ENCODE assay signal across 12 mouse cellular contexts in the genomic region with DNA sequence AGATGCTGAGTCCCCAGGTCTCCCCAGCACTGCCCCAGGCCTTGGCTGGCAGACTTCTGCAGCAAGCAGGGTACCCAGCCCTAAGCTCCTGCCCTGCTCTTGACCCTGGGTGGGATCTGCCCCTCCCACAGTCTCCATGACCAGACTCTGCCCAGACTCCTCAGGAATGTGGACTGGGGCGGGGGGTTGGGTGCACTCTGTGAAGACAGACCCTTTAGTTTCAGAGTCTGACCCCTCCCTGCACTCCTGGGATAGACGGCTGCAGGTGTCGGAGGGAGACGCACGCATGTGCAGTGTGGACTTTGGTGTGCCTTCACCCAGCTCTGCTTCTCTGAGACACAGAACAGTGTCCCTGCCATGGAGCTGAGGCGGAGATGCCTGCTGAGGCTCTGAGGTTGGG. TPM values are rescaled to one million over a fixed set of nuclear protein-coding genes. Genes with fewer than 3 reads are reported as not detected.
DNase-seq lines count a peak whose midpoint lies in the region; ATAC-seq and TF ChIP-seq lines count a peak whose summit lies in the region.
"Had no signal": no experiment of that assay in that cellular context is flagged by ENCODE, and none has a peak within 500 bp of the region (broad histone marks: within the 10 kb centered on the region; RNA-seq: fewer than 3 reads in every experiment).

No protein-coding gene starts in this region.

- peak overlapping the region; percentile 25; the same call in 1 of the 2 replicates for H3K27ac ChIP-seq in kidney, embryonic 14.5 days (ENCODE audit: low read depth, low read length)
- no peak overlapping the region for H3K27ac ChIP-seq in ES-E14 (ENCODE audit: insufficient read depth, low read depth, low read length, poor library complexity, severe bottlenecking)
- peak overlapping the region; percentile 63; the same call in 1 of the 2 replicates for H3K27ac ChIP-seq in embryonic facial prominence, embryonic 12.5 days
- H3K27ac ChIP-seq: macrophage had no signal

- no peaks in the 10 kb centered on the region for H3K27me3 ChIP-seq in kidney, embryonic 14.5 days (ENCODE audit: control insufficient read depth, insufficient read depth, low read length)
- H3K27me3 ChIP-seq in embryonic facial prominence, embryonic 12.5 days, result peaks cover 4% of the 10 kb centered on the region; the same call in 1 of the 2 replicates

- H3K36me3 ChIP-seq in kidney, embryonic 14.5 days (ENCODE audit: control insufficient read depth, insufficient read depth, low read length), result no peaks in the 10 kb centered on the region
- H3K36me3 ChIP-seq in ES-E14 (ENCODE audit: control insufficient read depth, insufficient read depth, low read length, poor library complexity, severe bottlenecking), result no peaks in the 10 kb centered on the region
- no peaks in the 10 kb centered on the region for H3K36me3 ChIP-seq in embryonic facial prominence, embryonic 12.5 days
- H3K36me3 ChIP-seq: G1E had no signal

- H3K4me1 ChIP-seq in kidney, embryonic 14.5 days (ENCODE audit: control insufficient read depth, insufficient read depth, low read length), result peaks cover 35% of the 10 kb centered on the region
- peaks cover 13 to 51% of the 10 kb centered on the region in 2 experiments for H3K4me1 ChIP-seq in ES-E14 (ENCODE audit: control insufficient read depth in 2 of 2, insufficient read depth in 2 of 2, low read length in 2 of 2, poor library complexity in 1 of 2)
- peaks cover 40% of the 10 kb centered on the region for H3K4me1 ChIP-seq in embryonic facial prominence, embryonic 12.5 days

- in situ Hi-C loops in ES-E14 (cut with MboI; ENCODE audit: low sequenced_read_pairs in 2 of 2, unreplicated experiment in 2 of 2), result no loop called here

- DNase-seq in kidney, postnatal 36 days, result no peak
- peak; percentile 70 for DNase-seq in ES-E14 (ENCODE audit: low read depth, low spot score)
- peak; percentile 79 for DNase-seq in mesoderm, embryonic 11.5 days (ENCODE audit: low read depth, low spot score)
- no peak for DNase-seq in spleen, postnatal 10 days (ENCODE audit: low spot score in 2 of 2)
- no peak for DNase-seq in spleen, postnatal 4 days (ENCODE audit: low spot score in 2 of 2)
- no peak for DNase-seq in thymus, postnatal 25 days
- DNase-seq: heart, adult 11 months; thymus, adult 18-20 months had no signal

- 0 out of 2 replicates have a peak overlapping the region, but pooled peaks have one; percentile 1 for H3K4me2 ChIP-seq in kidney, embryonic 14.5 days (replicated peaks; ENCODE audit: low read depth, low read length)
- H3K4me2 ChIP-seq in embryonic facial prominence, embryonic 12.5 days (replicated peaks), result no peak overlapping the region

- no peak overlapping the region for H3K9ac ChIP-seq in kidney, embryonic 14.5 days (ENCODE audit: low read depth, low read length)
- H3K9ac ChIP-seq in ES-E14 (ENCODE audit: insufficient read depth, low read depth, low read length, poor library complexity, severe bottlenecking), result peak overlapping the region; percentile 21; the same call in 1 of the 2 replicates
- H3K9ac ChIP-seq in embryonic facial prominence, embryonic 12.5 days, result no peak overlapping the region

- no peaks in the 10 kb centered on the region for H3K9me3 ChIP-seq in kidney, embryonic 14.5 days (ENCODE audit: control insufficient read depth, low read length)
- no peaks in the 10 kb centered on the region for H3K9me3 ChIP-seq in ES-E14 (ENCODE audit: control insufficient read depth, insufficient read depth, low read depth, low read length)
- no peaks in the 10 kb centered on the region for H3K9me3 ChIP-seq in embryonic facial prominence, embryonic 12.5 days
- H3K9me3 ChIP-seq: G1E had no signal

- WGBS in kidney, embryonic 14.5 days, result 17% methylated on average over 6 of the region's 6 CpGs
- WGBS in embryonic facial prominence, embryonic 12.5 days, result 18% methylated on average over 6 of the region's 6 CpGs

- peak; percentile 68 for ATAC-seq in kidney, embryonic 14.5 days (ENCODE audit: low FRiP score, low TSS enrichment)
- ATAC-seq in embryonic facial prominence, embryonic 12.5 days (ENCODE audit: insufficient number of reproducible peaks, insufficient read depth, low FRiP score, low TSS enrichment), result peak; percentile 58; the same call in 1 of the 2 replicates

- no peak overlapping the region for H3K4me3 ChIP-seq in kidney, embryonic 14.5 days (ENCODE audit: low read length)
- H3K4me3 ChIP-seq in ES-E14 (ENCODE audit: insufficient read depth in 1 of 2, low read depth in 1 of 2, low read length in 2 of 2, poor library complexity in 1 of 2, severe bottlenecking in 1 of 2), result peak overlapping the region; percentile 5 to 47; a peak in 2 of 4 replicates
- H3K4me3 ChIP-seq in embryonic facial prominence, embryonic 12.5 days, result no peak overlapping the region

TF ChIP-seq in ES-E14, 5 proteins besides CTCF, POLR2A, EP300 and RAD21:
- TF ChIP-seq ZC3H11A (IDR thresholded peaks at IDR 0.05; ENCODE audit: borderline replicate concordance, low read depth, low read length) (no peak), ZNF384 (IDR thresholded peaks at IDR 0.05; ENCODE audit: low read depth, low read length) (no peak), MAFK (IDR thresholded peaks at IDR 0.05; ENCODE audit: insufficient read depth, low read depth, low read length) (no peak), HCFC1 (IDR thresholded peaks at IDR 0.05; ENCODE audit: borderline replicate concordance, insufficient read depth, low read length) (no peak), CHD2 (IDR thresholded peaks at IDR 0.05; ENCODE audit: low read depth, low read length) (no peak)

RNA-seq across cellular contexts. Expression of a gene that starts 30.0 kb away (rescaled TPM):
- 1.9 and 2.5 TPM in 2 replicates for polyA plus RNA-seq in kidney, embryonic 14.5 days (2014; fragmentation: Nextera tagmentation; extraction: Ambion mirVana)
- total RNA-seq in ES-E14 (2012; rRNA removed), result 2.3 and 2.5 TPM in 2 replicates
- polyA plus RNA-seq in embryonic facial prominence, embryonic 12.5 days (2016; fragmentation: Nextera tagmentation; extraction: Ambion mirVana), result 0.98 and 1.1 TPM in 2 replicates
- total RNA-seq: G1E had no signal
- polyA plus RNA-seq: G1E, macrophage had no signal

RNA-seq across cellular contexts. Expression of a gene that starts 36.9 kb away (rescaled TPM):
- 3.7 and 3.9 TPM in 2 replicates for polyA plus RNA-seq in kidney, embryonic 14.5 days (2014; fragmentation: Nextera tagmentation; extraction: Ambion mirVana)
- total RNA-seq in ES-E14 (2012; rRNA removed), result 256 and 507 TPM in 2 replicates
- polyA plus RNA-seq in embryonic facial prominence, embryonic 12.5 days (2016; fragmentation: Nextera tagmentation; extraction: Ambion mirVana), result 3.4 and 3.5 TPM in 2 replicates
- total RNA-seq: G1E had no signal
- polyA plus RNA-seq: G1E had no signal

Comparison
In these comparisons a context has a peak if more than half of its experiments do, and no peak if none do; other contexts are left out.
1. H3K4me3 ChIP-seq: peak in ES-E14 (2 of 2); none in kidney, embryonic 14.5 days (single experiment) and embryonic facial prominence, embryonic 12.5 days (single experiment).
2. DNase-seq: peak in ES-E14 (single experiment) and mesoderm, embryonic 11.5 days (single experiment); none in kidney, postnatal 36 days (0 of 2), spleen, postnatal 10 days (0 of 2), spleen, postnatal 4 days (0 of 2) and thymus, postnatal 25 days (single experiment).